Mouse (Mus musculus): Measurements from ENCODE around the gene Tmbim1.

DNA sequence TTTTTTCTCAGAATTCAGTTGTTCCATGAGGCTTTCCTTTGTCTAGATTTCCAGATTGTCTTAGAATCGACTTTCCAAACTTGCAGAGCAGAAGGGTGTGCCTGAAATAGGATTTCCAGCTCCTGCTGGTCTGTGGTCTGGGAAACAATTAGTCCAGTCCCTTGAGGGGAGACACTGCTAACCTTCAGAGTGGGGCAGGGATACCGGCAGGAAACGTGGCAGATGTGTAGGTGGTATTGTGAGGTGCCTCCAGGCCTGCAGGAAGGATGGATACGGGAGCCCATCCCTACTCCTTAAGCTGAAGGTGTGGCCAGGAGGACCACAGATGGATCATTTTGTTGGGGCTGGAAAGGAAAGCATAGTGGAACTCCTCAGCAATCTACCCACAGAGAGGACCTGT is 29.6 kb upstream of the Tmbim1 start:
- TF ChIP-seq GATA1 (IDR thresholded peaks at IDR 0.05; ENCODE audit: borderline replicate concordance, low read length) (no peak), FLI1 (IDR thresholded peaks at IDR 0.05; ENCODE audit: low read length) (no peak)

All from megakaryocyte, embryonic 14.5 days (primary cell).